Mouse (Mus musculus): Measurements from ENCODE around the gene Tmem94.

The Tmem94 gene

DNA sequence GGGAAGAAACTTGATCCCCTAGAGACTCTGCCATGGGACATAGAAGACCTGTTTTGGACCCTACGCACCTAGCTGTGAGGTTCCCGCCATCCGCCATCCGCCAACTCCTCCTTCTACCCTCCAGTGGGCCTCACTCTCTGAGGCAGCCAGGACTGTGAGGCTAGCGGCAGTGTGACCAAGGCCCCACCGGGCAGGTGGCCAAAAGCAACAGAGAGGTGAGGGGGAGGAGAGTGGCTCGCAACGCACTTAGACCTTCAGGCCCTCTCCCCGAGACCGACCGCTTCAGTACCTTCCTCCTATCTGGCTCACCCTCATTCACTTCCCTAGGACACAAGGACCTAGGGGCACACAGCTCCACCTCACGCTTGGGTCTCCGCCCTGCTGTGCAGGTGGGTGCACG, 45.1 kb downstream of the Tmem94 start:
- peak; percentile 87 for DNase-seq

DNA sequence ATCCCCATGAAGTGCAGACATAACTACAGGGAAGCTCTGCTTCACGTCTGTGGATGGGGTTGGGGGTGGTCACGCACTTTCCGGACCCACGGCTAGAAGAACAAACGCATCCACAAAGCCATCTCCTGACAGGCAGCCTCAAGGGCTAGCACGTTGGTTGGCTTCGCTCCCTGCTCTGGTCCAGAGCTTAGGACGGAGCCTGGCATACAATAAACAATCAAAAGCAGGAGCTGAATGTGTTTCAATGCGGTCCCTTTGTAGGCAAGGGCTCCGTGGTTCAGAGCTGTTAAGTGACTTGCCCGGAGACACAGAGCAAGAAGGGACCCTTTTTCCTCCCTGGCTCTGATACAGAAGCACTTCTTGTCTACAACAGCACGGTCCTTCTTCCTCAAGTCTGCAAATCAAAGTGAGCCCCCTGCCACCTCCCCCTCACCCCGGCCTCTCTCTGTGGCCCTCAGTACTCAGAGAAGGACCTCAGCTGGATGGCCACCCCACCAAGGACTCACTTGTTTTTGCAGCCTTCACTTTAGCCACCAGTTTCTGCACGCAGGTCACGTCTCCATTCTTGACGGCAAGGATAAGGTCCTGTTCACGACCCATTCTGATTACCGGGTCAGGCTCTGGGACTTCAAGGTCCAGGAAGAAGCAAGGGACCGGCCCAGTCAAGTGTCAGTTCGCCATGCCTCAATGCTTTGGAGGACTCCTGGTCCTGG, 46.3 kb downstream of the Tmem94 start:
- DNase-seq, result no peak

DNA sequence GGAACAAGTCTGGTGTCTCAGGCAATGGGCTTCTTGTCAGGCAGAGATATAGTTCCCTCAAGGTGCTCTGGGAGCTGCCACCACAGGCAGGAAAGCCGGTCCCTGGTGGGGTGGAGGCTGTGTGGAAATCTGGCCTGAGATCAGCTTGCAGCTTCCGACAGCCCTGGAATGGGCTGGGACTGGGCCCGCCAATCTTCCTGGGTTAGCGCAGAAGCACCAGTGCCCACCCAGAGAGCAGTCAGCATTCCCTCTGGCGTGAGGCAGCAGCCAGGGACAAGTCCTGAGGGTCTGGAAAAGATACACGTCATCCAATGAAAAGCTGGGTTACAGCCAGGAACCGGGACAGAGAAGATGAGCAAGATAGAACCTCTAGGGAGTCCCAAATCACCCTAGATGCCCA, 46.9 kb downstream of the Tmem94 start:
- DNase-seq, result peak; percentile 64

DNA sequence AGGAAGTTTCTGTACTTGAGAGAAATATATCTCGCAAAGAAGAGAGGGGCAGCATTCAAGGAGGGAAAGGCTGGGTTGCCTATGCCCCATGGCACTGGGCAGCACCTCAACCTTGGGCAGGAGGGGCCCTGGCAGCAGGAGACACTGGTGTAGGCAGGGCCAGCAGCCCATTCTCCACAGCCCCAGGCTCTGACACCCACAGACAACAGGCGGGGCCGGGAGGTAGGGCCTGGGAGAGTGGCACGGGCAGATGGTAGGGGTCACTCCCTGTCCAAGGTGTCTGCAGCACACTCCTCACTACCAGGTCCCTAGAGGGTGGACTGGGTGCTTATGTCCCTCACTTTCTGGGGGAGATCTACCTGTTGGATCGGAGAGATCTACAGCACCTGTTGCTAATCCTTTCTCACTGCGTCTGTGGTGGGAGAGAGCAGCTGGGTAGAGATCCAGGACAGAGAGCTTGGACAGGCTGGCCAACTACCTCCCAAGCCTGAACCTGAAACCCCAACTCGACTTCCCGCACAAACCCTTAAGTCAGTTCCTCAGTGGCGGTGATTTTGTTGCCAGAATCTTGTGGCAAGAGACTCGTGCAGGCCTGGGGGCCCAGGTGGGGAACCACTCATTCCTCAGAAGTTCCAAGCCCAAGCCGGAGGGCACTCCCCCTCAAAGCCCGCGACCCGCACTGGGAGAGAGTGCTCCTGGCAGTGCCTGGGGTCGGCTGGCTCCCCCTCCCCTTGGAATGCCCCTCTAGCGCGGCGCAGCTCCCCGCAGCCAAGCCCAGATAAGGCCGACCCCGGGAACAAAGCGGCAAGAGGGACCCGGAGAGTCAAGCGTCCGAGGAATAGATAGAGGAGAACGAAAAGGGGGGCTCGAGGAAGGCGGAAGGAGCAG, 47.5 kb downstream of the Tmem94 start:
- peak; percentile 66 for DNase-seq

DNA sequence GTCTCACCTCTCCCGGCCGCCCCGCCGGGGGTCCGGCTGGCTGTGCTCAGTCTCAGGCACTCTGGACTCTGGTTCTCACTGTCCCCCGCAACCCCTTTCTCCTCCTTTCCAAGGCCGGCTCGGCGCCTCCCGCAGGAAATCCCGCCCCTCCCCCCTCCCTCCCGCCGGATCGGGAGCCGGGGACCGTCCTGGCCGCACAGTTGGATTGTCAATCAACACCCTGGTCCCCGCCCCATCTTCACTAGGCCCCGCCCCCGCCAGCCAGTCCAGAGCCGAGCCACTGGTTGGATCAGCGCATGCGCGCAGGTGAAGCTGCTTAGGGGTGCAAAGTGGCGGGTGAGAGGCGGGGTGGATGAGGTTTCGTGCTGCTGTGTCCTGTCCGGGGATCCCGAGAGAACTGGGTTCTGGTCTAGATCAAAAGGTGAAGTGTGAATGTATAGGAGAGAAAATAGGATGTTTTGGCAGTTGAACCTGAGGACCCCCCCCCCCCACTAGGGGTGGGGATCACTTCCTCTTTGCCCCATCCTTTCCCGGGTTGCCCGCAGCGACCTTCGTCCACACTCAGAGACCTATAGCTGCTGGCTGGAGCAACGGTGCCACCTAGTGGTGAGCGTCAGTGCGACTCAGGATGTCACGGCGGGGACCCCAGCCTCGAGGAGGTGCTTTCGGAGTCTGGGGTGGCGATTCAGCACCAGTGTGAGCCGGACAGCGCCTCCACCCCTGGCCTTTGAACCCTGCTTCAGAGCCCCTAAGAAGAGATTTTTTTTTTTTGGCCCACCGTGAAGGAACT, 48.5 kb downstream of the Tmem94 start, which contains the start of gene Caskin2:
TSS of gene Caskin2 (minus strand) at position 133 of the 790 bp plus-strand sequence.
- peak; percentile 96 for DNase-seq

DNA sequence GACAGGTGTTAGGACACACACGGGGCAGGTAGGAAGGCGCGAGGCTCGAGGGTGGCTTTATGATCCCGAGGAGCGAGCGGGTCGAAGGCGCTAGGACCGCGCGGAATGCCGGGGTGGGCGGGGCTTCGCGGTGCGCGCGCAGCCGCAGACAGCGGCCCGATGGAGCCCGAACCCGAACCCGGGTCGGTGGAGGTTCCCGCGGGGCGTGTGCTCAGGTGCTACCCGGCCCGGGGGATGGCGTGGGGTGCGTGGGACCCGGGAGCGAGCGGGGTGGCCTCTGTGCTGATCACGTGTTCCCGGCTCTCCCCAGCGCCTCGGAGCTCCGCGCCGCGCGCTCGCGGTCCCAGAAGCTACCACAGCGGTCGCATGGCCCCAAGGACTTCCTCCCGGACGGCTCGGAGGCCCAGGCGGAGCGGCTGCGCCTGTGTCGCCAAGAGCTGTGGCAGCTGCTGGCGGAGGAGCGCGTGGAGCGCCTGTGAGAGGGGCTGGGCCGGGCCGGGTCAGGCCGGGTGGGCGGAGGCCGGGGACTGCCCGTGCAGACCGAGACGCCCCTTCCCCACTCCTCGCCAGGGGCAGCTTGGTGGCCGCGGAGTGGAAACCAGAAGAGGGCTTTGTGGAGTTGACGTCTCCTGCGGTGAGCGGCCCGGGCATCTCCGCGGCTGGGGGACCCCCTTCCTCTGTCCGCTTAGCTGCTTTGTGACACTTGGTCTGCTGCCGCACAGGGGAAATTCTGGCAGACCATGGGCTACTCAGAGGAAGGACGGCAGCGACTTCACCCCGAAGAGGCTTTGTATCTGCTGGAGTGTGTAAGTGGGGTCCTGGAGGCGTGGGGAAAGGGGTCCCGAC, 49.6 kb downstream of the Tmem94 start, which contains the start of gene Tsen54:
TSS of gene Tsen54 (plus strand) at position 120 of the 846 bp plus-strand sequence.
- DNase-seq, result peak; percentile 80

DNA sequence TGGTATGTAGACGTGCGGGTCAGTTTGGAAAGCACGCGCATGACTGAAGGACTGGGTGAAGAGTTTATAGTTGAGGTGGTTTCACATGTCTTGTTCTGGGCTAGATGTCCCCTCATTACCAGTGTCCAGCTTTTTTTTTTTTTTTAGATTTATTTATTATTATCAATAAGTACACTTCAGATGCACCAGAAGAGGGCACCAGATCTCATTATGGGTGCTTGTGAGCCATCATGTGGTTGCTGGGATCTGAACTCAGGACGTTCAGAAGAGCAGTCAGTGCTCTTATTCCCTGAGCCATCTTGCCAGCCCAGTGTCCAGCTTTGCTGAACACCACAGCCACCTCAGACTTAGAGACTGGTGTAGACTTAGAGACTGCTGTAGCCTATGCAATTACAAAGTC, 52.1 kb downstream of the Tmem94 start:
- DNase-seq, result no peak

DNA sequence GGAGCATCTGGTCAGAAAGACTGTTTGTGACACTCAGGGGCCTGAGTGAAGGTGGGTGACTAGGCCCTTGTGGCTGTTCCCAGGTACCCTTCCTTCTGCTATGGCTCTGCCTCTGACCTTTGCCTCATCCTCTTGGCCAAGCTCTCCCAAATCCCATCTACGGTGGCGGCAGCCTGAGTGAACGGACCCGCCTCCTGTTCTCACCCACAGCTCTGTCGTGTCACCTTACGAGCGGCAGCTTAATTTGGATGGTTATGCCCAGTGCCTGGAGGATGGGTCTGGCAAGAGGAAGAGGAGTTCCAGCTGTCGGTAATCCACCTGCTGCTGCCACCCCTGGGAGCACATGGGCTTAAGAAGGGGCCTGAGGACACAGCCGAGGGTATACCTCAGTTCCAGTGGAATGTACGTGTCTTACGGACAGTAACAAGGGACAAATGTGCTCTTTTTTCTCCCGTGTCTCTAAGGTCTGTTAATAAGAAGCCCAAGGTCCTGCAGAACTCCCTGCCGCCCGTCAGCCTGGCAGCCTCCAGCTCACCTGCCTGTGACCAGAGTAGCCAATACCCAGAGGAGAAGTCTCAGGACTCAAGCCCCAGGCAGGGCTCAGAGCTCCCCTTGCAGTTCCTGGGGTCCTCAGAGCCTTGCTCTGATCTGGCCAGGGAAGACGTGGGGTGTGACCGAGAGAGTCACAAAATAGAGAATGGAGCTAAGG, 54.8 kb downstream of the Tmem94 start:
- DNase-seq, result peak; percentile 60

DNA sequence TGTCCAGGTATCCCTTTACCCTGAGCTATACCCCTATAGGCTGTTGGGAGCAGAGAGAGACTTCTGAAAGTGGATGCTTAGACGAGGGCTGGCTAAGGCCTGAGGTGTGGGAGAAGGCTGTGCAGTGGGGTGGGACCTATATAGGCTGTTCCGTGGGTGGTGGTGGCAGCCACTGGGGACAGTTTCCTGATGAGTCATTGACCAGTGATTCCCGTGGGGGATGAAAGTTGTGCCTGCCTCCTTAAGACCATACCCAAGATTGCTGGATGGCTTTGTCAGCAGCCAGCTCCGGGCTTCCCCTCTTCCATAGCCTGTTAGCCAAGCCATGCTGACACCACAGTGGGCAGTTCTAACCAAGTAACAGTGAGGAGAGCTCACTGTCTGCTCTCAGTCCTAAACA, 55.8 kb downstream of the Tmem94 start:
- no peak for DNase-seq

DNA sequence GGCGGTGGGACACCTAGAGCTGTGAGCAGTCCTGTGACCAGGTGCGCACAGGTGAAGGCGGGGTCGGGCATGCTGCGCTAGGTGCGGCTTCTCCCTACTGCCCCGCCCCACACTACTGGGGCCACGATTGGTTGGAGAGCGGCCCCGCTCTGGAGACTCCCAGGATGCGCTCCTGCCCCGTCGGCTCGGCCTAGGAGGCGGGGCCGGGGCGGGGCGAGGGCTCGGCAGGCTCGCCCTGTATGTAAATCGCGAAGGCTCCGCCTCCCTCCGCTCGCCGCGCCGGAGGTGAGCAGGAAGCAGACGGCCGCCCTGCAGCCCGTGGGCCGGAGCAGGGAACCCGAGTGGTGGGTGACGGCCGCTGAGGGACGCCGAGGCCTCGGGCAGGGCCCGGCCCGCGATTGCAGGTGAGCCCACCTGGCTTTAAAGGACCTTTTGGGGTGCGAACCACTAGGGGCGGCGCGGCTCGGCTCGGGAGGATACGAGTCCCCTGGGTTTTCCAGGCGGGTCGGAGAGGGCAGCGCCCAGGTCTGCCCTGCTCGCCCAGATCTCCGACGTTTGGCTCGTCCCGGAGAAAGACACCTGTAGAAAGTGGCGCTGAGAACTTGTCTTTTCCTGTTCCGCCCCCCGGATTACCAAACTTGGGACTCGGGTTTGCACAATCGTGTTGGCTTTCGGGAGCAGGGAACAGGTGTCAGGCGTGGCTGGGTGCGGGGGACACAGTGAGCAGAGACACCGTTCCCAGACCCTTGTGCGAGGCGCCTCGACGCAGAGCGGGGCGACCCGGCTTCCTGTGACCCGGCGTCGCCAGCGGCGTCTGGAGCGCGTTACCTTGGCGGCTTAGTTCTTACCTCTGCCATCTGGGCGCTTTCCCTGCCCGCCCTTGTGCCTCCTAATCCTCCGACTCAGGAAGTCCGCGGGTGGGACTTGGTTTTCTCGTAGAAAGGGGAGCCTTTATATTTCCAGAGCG, 58.8 kb downstream of the Tmem94 start, which contains the start of gene Llgl2:
TSS of gene Llgl2 (plus strand) at position 276 of the 967 bp plus-strand sequence.
- peak; percentile 96 for DNase-seq

DNA sequence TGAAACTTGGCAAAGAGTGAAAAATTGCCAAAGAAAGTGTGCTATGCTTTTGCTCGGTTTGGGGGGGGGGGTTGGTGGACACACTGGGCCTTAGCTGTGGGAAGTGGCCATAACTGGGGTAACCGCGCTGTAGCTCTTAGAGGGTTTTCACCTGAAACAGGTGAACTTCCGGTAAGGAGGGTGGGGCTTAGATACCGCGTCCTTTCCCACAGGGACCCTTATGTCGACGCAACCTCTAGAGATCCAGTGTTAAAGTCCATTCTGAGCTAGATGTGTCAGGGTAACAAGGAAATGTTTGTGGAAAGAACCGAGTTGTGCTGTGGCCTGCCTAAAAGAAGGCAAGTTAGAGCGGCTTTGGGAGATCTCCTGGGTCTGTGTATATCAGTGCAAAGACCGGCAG, 59.6 kb downstream of the Tmem94 start:
- DNase-seq, result no peak

DNA sequence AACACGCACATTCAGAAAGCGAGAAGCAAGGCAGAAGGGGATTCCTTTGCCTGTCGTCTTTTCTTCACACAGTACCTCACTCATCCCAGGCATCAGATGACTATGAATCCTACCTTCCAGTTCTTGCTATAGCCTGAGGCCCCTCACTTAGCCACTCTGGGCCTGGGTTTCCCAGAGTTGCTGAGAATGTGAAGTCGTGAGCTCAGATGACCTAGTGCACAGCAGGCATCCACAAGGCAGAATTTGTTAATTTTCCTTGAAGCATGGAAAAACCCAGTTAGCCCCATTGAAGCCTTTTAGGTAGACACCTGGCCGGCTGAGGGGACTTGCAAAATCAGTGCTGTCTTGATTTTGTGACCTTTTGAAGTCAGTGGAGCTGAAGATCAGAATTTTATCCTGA, 61.3 kb downstream of the Tmem94 start:
- DNase-seq, result no peak

DNA sequence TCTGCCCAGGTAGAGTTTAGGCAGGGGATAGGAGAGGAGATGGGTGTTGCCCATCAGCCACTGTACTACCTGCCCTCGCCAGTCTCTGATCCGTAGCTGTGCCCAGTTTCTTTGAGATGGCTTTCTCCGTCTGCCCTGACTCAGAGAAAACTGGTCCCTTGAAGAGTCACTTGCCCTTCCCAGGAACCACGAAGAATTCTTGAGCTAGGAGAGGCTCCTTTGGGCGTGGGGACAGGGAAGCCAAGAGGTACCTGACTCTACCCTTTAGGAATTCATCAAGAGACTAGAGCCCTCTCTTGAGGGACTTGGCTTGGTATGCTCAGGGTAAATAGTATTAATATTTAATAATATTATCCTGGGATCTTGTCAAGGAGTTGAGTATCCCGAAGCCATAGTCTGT, 62.4 kb downstream of the Tmem94 start:
- no peak for DNase-seq

DNA sequence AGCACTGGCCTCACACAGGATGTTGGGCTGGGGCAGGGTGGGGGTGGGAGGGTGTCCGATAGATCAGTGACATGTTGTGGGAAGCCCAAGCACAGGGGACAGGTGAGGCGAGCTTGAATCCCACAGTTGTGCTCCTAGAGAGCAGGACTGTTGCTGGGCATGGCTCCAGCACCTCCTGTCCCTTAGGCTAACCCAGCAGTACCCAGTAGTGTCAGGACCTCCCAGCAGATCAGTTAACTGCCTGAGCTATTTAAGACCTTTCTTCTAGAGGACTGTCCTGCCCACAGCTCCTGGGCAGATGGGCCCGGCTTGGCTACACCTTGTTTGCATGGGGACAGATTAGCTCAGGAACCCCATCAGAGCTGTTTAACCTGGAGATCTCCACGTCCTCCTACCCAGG, 63.8 kb downstream of the Tmem94 start:
- DNase-seq, result peak; percentile 46

DNA sequence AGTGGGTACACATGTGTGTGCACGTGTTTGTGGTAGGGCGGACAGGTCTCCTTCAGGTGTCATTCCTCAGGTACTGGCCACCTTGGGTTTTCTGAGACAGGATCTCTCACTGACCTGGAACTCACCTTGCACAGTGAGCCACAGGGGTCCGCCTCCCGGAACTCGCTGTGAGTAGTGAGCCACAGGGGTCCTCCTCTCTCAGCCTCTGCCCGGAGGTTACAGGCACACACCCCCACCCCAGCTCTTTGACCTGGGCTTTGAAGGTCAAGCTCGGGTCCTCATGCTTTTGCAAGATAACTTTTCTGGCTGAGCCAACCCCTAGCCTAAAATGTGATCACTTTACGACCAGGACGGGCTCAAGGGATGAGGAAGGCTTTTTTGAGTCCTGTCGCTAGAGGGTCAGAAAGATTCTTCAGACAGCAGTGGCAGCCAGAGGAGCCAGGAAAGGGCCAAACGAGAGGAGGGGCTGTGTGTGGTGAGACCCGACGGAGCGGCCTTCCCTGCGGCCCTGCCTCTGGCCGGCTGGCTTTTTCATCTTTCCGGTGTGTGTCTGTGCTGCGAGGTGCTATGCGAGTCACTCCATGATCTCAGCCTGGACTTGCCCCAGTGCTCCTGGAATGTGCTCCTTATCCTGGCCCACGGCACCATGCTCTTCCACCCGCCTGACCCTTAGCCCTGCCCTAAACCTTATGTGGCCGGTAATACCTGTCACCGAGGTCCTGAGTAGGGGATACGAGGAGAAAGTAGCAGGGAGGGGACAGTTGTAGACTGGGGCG, 65.5 kb downstream of the Tmem94 start:
- peak; percentile 76 for DNase-seq

DNA sequence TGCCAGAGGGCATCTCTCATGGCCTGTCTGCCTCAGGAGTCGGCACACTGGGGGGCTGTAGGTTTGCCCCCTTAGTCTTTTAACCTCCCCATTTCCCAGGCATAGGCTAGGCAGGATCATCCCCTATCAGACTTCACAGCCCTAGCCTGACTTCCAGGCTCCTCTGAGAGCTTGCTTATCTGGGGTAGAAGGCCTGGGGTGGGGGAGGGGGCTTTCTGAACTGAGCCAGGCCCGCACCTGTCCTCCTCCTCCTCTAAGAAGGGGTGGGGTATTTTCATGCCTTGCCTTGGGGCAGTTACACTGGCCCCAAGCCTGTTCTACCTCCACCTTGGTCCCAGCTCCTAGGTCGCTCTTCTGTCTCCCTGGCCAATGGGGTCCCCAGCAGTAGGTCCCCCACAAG, 66.3 kb downstream of the Tmem94 start:
- no peak for DNase-seq

DNA sequence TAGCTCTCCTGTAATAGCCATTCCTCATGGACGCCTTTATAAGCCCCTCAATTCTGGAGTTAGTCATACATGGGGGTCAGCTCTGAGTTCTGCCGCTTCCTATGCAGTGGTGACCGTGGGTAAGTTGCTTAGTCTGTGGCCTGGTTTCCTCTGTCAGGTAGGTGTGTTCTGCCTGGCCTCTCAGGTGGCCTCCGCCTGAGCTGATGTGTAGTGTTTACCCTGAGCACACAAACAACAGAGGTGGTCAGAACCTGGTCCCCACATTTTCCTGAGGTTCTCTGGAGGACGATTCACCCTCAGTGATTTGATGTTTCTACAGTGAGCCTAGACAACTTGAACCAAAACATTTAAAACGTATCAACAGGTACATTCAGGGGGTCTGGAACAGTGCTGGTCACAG, 66.8 kb downstream of the Tmem94 start:
- no peak for DNase-seq

DNA sequence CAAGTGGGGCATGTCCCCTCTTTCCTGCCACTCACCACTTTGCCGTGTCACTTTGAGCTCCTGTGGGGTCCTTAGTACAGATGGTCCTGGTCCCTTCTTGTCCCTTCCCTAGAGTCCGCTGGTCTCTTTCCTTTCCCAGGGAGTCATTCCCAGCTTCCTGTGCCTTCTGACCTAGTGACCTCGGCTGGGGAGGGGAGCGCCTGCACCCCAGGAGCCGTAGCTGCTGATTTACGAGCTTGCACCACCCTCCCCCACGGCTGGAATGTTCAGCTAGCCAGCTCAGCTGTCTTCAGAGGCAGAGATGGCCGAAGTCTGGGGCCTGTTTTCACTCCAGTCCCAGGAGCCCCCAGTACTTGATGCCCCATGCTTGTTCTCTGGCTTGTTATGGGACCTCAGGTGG, 67.3 kb downstream of the Tmem94 start:
- DNase-seq, result peak; percentile 93

DNA sequence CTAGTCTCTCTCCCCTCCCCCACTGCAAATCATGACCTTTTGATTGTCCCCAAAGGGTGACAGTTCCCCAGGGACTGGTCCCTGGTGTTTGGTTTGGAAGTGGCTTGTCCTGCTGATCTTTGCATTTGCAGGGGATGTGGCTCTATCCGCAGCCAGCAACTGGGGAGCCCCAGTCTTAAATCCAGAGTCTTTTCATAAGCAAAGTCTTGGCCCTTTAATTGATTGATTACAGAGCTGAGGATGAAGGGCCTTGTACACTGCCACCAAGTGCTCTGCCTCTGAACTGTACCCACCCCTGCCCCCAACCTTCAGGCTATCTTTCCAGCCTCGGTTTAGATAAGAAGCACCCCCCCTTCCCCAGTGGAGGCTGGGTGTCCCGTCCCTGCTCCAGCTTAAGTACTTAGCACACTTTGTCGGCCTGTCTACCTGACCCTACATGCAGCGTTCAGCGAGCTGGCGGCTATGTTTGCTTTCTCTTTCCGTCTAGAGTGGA, 67.8 kb downstream of the Tmem94 start:
- peak; percentile 61 for DNase-seq

Data from kidney, adult 11 months (tissue).